Comparison of ENCODE assay signal across 9 mouse cellular contexts in genomic region chr4:127319613-127320012, GRCm38 (mm10). TPM values are rescaled to one million over a fixed set of nuclear protein-coding genes. Genes with fewer than 3 reads are reported as not detected.
DNase-seq lines count a peak whose midpoint lies in the region; ATAC-seq and TF ChIP-seq lines count a peak whose summit lies in the region.
"Had no signal": no experiment of that assay in that cellular context is flagged by ENCODE, and none has a peak within 500 bp of the region (broad histone marks: within the 10 kb centered on the region; RNA-seq: fewer than 3 reads in every experiment).

No protein-coding gene starts in this region.

- H3K36me3 ChIP-seq in ES-Bruce4 (ENCODE audit: control insufficient read depth, insufficient read depth, low read length, poor library complexity, severe bottlenecking) = no peaks in the 10 kb centered on the region
- H3K36me3 ChIP-seq in forebrain, postnatal 0 days (ENCODE audit: insufficient read depth) = no peaks in the 10 kb centered on the region
- no peaks in the 10 kb centered on the region for H3K36me3 ChIP-seq in lung, embryonic 14.5 days (ENCODE audit: insufficient read depth)

- H3K9me3 ChIP-seq in ES-Bruce4 (replicated peaks; ENCODE audit: control insufficient read depth, insufficient read depth, low read length, poor library complexity, severe bottlenecking) = no peaks in the 10 kb centered on the region
- H3K9me3 ChIP-seq in forebrain, postnatal 0 days (ENCODE audit: low read length) = no peaks in the 10 kb centered on the region
- H3K9me3 ChIP-seq in lung, embryonic 14.5 days (ENCODE audit: low read depth, low read length) = no peaks in the 10 kb centered on the region

- peak; percentile 87 for TF ChIP-seq CTCF in gastrocnemius, adult 2 months (IDR thresholded peaks at IDR 0.05)
- TF ChIP-seq CTCF in ES-Bruce4 (IDR thresholded peaks at IDR 0.05; ENCODE audit: low read depth, low read length) = peak; percentile 70
- TF ChIP-seq CTCF in forebrain, postnatal 0 days (IDR thresholded peaks at IDR 0.05; ENCODE audit: low read depth) = peak; percentile 94
- peak; percentile 93 for TF ChIP-seq CTCF in lung, embryonic 14.5 days (IDR thresholded peaks at IDR 0.05; ENCODE audit: low read depth)

- no peak overlapping the region for H3K4me3 ChIP-seq in gastrocnemius, adult 2 months
- H3K4me3 ChIP-seq in ES-Bruce4 (ENCODE audit: low read depth, low read length) = no peak overlapping the region
- H3K4me3 ChIP-seq in forebrain, postnatal 0 days (ENCODE audit: low read depth, low read length) = no peak overlapping the region
- no peak overlapping the region for H3K4me3 ChIP-seq in lung, embryonic 14.5 days (ENCODE audit: low read depth, low read length)

- TF ChIP-seq POLR2A in ES-Bruce4 (IDR thresholded peaks at IDR 0.05; ENCODE audit: insufficient read depth, low read length) = no peak

- H3K9ac ChIP-seq in ES-Bruce4 (ENCODE audit: low read depth, poor library complexity, severe bottlenecking) = no peak overlapping the region
- no peak overlapping the region for H3K9ac ChIP-seq in forebrain, postnatal 0 days
- H3K9ac ChIP-seq in lung, embryonic 14.5 days = no peak overlapping the region

- H3K4me2 ChIP-seq in forebrain, postnatal 0 days (ENCODE audit: low read depth) = no peak overlapping the region
- no peak overlapping the region for H3K4me2 ChIP-seq in lung, embryonic 14.5 days

- H3K27me3 ChIP-seq in ES-Bruce4 (ENCODE audit: control insufficient read depth, insufficient read depth, low read length, poor library complexity, severe bottlenecking) = no peaks in the 10 kb centered on the region
- H3K27me3 ChIP-seq in forebrain, postnatal 0 days (ENCODE audit: insufficient read depth, low read length) = no peaks in the 10 kb centered on the region
- no peaks in the 10 kb centered on the region for H3K27me3 ChIP-seq in lung, embryonic 14.5 days (ENCODE audit: insufficient read depth, low read length)

- H3K4me1 ChIP-seq in ES-Bruce4 (ENCODE audit: control insufficient read depth, insufficient read depth, low read length) = peaks cover 5% of the 10 kb centered on the region
- no peaks in the 10 kb centered on the region for H3K4me1 ChIP-seq in forebrain, postnatal 0 days (ENCODE audit: insufficient read depth)
- H3K4me1 ChIP-seq in lung, embryonic 14.5 days (ENCODE audit: insufficient read depth) = no peaks in the 10 kb centered on the region

- peak; percentile 53 for DNase-seq in gastrocnemius, adult 2 months
- DNase-seq in gastrocnemius, adult 8-10 months (ENCODE audit: low spot score in 2 of 2) = no peak
- peak; percentile 42 for DNase-seq in c-Kit-positive CD71-positive TER-119-positive erythroid progenitor cells, embryonic 14.5 days (ENCODE audit: low spot score)
- DNase-seq in forebrain, postnatal 0 days = peak; percentile 81
- peak; percentile 82 for DNase-seq in kidney, postnatal 10 days
- DNase-seq in lung, embryonic 14.5 days = peak; percentile 92
- DNase-seq in skeletal muscle tissue, adult 2 months (ENCODE audit: low read depth, low spot score) = peak; percentile 36

- intact Hi-C loops in gastrocnemius, adult 2 months (cut with DNase I) = loop anchor here (1.0 kb wide), 2 partner anchors 69 to 83 kb away; no protein-coding TSS in a partner anchor

- no peak for TF ChIP-seq EP300 in ES-Bruce4 (IDR thresholded peaks at IDR 0.05; ENCODE audit: insufficient read depth, low read depth, low read length)

- peak; percentile 56 for ATAC-seq in forebrain, postnatal 0 days
- ATAC-seq in lung, embryonic 14.5 days (ENCODE audit: insufficient read depth) = no peak

- WGBS in forebrain, postnatal 0 days = 7% methylated on average over 3 of the region's 3 CpGs
- 1% methylated on average over 3 of the region's 3 CpGs for whole genome bisulfite sequencing in lung, embryonic 14.5 days

- no peak overlapping the region for H3K27ac ChIP-seq in gastrocnemius, adult 2 months
- no peak overlapping the region for H3K27ac ChIP-seq in ES-Bruce4 (ENCODE audit: insufficient read depth, low read length)
- H3K27ac ChIP-seq in forebrain, postnatal 0 days (ENCODE audit: low read depth, low read length) = no peak overlapping the region
- H3K27ac ChIP-seq in lung, embryonic 14.5 days (ENCODE audit: low read depth) = no peak overlapping the region

RNA-seq across cellular contexts. Expression of gene Gja4, which starts 5.8 kb away (rescaled TPM):
- 1 to 10 TPM; 3.4 to 5.2 TPM for total RNA-seq in gastrocnemius, adult 2 months (2021)
- total RNA-seq in gastrocnemius, adult 8-10 months (2022) = 1 to 10 TPM; 1.8 to 4.2 (median 2.3) TPM
- polyA plus RNA-seq in ES-Bruce4 (2011; ENCODE audit: insufficient read depth, insufficient read length, low read depth, missing spikeins) = 1.4 TPM in 2 replicates
- 13.3 and 20.5 TPM in 2 replicates for total RNA-seq in forebrain, postnatal 0 days (2014; rRNA removed)
- 15.3 and 15.7 TPM in 2 replicates for polyA plus RNA-seq in forebrain, postnatal 0 days (2015; fragmentation: Nextera tagmentation; extraction: Ambion mirVana)
- 24.0 and 26.1 TPM in 2 replicates for polyA plus RNA-seq in lung, embryonic 14.5 days (2014; fragmentation: Nextera tagmentation; extraction: Ambion mirVana)

RNA-seq across cellular contexts. Expression of gene Gjb3, which starts 11.0 kb away (rescaled TPM):
- total RNA-seq in gastrocnemius, adult 2 months (2021) = not detected
- not detected for total RNA-seq in gastrocnemius, adult 8-10 months (2022)
- polyA plus RNA-seq in ES-Bruce4 (2011; ENCODE audit: insufficient read depth, insufficient read length, low read depth, missing spikeins) = 57.2 and 66.7 TPM in 2 replicates
- 1.2 TPM in 1 of 2 replicates, not detected in the other for total RNA-seq in forebrain, postnatal 0 days (2014; rRNA removed)
- polyA plus RNA-seq in forebrain, postnatal 0 days (2015; fragmentation: Nextera tagmentation; extraction: Ambion mirVana) = 0.20 and 0.30 TPM in 2 replicates
- 0.86 and 1.1 TPM in 2 replicates for polyA plus RNA-seq in lung, embryonic 14.5 days (2014; fragmentation: Nextera tagmentation; extraction: Ambion mirVana)

RNA-seq across cellular contexts. Expression of gene Gjb4, which starts 34.3 kb away (rescaled TPM):
- not detected for total RNA-seq in gastrocnemius, adult 2 months (2021)
- total RNA-seq in gastrocnemius, adult 8-10 months (2022) = not detected
- polyA plus RNA-seq in ES-Bruce4 (2011; ENCODE audit: insufficient read depth, insufficient read length, low read depth, missing spikeins) = 2.1 and 2.6 TPM in 2 replicates
- not detected in 2 replicates for total RNA-seq in forebrain, postnatal 0 days (2014; rRNA removed)
- polyA plus RNA-seq in forebrain, postnatal 0 days (2015; fragmentation: Nextera tagmentation; extraction: Ambion mirVana) = not detected in 2 replicates
- 0.12 TPM in 1 of 2 replicates, not detected in the other for polyA plus RNA-seq in lung, embryonic 14.5 days (2014; fragmentation: Nextera tagmentation; extraction: Ambion mirVana)

RNA-seq across cellular contexts. Expression of gene Gjb5, which starts 38.4 kb away (rescaled TPM):
- total RNA-seq in gastrocnemius, adult 2 months (2021) = not detected
- total RNA-seq in gastrocnemius, adult 8-10 months (2022) = not detected
- polyA plus RNA-seq in ES-Bruce4 (2011; ENCODE audit: insufficient read depth, insufficient read length, low read depth, missing spikeins) = 15.9 and 16.5 TPM in 2 replicates
- total RNA-seq in forebrain, postnatal 0 days (2014; rRNA removed) = 0.10 TPM in 1 of 2 replicates, not detected in the other
- 0.11 TPM in 1 of 2 replicates, not detected in the other for polyA plus RNA-seq in forebrain, postnatal 0 days (2015; fragmentation: Nextera tagmentation; extraction: Ambion mirVana)
- 0.51 and 0.70 TPM in 2 replicates for polyA plus RNA-seq in lung, embryonic 14.5 days (2014; fragmentation: Nextera tagmentation; extraction: Ambion mirVana)
- total RNA-seq: layer of hippocampus, postnatal 36 days had no signal

Comparison
In these comparisons a context has a peak if more than half of its experiments do, and no peak if none do; other contexts are left out.
1. DNase-seq: peak in gastrocnemius, adult 2 months (single experiment), c-Kit-positive CD71-positive TER-119-positive erythroid progenitor cells, embryonic 14.5 days (single experiment), forebrain, postnatal 0 days (single experiment), kidney, postnatal 10 days (single experiment), lung, embryonic 14.5 days (single experiment) and skeletal muscle tissue, adult 2 months (single experiment); none in gastrocnemius, adult 8-10 months (0 of 2).
2. Peak in every context shown above with its lines, with median percentiles within 50 percentile points of each other: CTCF ChIP-seq.